Mouse (Mus musculus): ENCODE measurements at regions not wholly inside any gene's neighbourhood (a gene's known extent, or its start where the extent isn't known, plus 50 kb on each side); places are given as distances from the start of the nearest gene placed in this dataset.

DNA sequence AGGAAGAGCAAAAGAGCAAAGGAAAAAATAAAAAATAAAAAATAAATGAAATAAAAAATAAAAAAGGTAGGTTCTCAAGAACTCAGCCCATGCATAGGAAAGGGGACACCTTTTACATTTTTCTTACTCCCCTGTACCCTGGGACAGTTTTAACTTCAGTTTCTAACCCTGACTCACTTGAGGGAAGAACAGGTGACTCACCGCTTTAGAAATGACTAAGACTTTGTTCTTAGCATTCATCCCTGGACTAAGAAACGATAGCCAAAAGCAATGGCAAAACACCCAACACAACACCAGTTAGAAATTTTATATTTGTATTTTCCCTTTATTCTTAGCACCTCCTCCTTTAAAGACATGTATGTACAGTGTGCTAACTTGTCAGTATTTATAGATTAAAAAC, 161.5 kb upstream of the Samsn1 start:
- no peak for DNase-seq (ENCODE audit: low read depth)

DNA sequence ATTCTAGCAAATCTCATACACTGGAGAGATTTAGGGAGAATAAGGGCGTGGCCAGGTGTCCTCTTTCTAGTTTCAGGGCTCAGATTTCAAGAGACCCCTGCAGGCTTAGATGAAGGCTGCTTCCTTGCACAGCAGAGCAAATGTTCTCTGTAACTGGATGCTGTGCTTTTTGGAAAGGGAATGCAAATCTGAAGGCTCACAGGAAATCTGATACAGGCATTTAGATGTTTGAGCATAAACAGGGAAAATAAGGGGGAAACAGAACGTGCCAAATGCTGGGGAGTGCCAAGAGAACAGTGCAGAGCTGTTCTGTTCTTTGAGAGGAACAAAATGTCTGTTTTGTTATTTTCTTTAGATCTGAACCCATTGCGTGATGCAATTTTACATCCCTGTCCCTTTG, 161.0 kb upstream of the Samsn1 start:
- DNase-seq (ENCODE audit: low read depth): no peak

DNA sequence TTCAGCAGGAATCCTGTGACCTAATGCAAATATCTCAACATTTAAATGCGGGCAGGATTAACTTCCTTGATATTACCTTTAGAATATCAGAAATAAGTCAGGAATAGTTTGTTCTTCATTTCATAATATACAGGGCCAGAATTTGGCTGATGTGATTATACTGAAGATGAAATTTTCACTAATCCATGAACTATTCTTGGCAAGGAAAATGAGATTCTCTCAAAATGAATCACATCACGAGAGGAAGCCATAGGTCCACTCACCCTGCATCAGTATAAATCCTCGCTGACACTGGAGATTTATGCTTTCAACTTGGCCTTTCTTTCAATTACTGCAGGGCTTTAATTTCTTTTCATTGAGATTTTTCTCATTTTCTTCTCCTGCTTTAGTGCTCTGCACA, 159.5 kb upstream of the Samsn1 start:
- no peak for DNase-seq (ENCODE audit: low read depth)

DNA sequence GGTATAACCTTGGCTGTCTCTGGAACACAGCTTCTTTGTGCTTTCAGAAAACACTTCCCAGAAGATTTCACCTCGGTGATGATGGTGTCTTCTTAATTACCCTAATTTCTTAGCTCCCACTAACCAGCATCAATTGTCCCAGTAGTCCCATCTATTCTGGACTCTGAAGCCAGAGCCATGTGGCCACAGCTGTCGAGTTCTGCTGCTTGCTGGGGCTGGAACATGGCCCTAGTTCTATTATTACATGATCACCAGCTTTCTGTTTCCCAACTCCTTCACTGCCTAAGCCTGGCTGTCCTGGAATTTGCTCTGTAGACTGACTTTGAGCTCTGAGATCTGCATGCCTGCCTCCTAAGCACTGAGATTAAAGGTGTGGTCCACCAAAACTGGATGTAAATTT, 145.6 kb upstream of the Samsn1 start:
- no peak for DNase-seq (ENCODE audit: low read depth)

DNA sequence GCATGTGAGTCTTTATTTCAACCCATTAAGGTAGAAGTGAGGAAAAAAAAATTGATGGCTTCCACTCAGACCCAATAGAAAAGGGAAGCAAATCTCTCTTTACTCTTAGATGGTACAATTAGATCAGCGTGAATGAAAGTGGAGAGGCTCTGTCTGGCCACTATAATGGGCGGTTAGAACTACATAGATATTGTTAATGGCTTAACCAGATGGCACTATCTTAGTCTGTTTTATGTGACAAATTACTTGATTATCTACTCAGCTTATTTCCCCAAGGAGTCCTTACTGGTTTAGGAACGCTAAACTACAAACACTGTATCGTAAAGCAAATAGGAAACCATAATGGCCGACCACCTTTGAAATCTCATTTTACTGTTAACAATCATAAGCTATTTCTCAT, 138.8 kb upstream of the Samsn1 start:
- DNase-seq (ENCODE audit: low read depth): no peak

DNA sequence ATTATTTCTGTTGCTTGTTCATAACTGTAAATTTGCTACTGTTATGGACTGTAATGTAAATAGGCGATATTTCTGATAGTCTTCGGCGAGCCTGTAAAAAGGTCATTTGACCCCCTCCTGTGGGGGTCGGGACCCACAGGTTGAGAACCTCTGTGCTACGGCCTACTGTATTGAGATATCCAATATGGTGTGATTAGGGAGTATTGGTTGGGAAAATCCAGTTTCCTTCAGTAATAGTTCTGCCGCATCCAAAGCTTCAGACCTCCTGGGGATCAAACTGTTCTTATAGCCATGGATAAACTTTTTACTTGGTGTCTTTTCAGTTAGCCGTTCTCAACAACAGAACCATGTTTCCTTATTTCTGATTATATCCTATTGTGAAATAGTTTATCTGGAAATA, 136.5 kb upstream of the Samsn1 start:
- DNase-seq (ENCODE audit: low read depth): no peak

DNA sequence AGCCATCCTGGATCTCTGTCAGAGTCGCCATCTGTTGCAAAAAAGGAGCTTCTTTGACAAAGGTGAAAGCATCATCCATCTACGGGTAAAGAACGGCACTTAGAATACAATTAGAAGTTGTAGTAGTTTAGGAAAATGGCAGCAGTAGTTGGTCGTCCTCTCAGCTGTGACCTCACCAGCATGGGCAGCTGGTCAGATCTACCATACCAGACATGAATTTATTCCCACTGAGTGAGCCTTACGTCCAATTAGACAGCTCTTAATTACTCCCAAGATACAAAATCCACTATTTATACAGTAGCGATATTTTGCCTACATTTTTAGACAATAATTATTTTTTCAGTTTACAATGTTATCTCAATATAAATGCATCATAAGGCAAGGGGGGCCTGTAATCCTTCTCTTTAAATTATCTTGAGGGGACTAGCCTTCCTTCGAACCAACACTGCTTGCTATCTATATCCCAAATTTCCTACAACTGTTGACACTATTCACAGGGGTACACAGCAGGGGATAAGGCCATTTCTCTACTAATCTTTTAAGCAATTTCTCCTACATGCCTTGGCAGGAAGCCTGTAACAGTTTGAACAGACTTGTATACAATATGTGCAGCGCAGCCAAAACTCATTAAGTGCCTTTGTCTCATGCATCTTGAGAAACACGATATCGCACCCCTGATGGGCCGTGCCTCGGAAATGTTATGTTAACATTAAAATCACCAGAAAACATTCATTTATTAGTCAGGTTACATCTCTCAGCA, 131.9 kb upstream of the Samsn1 start:
- no peak for DNase-seq (ENCODE audit: low read depth)

DNA sequence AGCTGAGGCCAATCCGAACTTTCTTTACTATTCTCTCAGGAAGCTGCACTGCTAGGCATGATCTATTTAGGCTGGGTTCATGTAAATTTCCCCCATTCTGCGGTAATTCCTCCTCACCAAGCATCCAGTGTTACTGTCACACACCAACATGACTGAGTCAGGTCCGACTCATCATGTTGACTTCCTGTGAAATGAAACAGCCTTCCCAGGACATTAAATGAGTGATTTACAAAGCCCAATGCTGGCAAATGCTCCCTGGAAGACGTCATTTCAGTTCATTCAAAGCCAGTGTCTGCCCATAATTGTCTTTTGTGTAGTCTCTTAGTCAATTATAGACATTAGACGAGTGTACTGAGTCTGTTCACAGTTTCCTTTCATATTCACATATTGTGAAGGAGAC, 127.5 kb upstream of the Samsn1 start:
- DNase-seq (ENCODE audit: low read depth): no peak

DNA sequence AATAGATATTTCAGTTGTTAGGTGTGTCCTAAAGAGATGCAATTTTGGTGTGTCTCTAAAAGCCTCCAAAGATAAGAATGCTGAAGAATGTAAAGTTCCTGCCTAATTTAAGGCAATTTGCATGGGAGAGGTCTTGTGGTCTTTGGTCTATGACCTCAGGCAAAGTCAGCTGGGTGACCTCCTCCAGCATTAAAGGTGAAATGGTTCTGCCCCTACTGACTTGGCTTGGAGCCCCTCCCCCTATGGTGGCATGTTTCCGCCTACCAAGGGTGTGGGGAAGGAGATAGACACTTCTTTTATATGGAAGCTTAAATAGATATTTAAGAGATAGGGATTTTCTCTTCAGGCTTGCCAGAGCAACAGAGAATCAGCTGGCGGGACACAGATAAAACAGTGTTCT, 111.8 kb upstream of the Samsn1 start:
- peak; percentile 8 for DNase-seq (ENCODE audit: low read depth)

DNA sequence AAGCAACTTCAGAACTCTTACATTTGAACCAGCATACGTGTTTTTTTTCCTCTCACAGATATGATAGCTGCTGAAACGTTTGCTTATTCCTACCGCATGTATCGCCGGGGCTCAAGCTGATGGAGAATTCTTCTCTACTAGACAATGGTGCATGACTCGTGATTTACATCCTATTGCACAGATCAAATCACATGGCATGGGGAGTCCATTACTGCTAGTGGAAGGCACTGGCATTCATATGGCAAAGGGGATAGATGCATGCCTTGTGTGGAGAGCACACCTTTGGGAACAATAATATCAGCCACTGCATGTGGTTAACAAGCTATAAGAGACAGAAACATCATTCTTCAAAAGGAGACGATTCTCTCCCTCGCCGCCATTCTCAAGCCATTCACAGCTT, 108.4 kb upstream of the Samsn1 start:
- DNase-seq (ENCODE audit: low read depth): no peak

DNA sequence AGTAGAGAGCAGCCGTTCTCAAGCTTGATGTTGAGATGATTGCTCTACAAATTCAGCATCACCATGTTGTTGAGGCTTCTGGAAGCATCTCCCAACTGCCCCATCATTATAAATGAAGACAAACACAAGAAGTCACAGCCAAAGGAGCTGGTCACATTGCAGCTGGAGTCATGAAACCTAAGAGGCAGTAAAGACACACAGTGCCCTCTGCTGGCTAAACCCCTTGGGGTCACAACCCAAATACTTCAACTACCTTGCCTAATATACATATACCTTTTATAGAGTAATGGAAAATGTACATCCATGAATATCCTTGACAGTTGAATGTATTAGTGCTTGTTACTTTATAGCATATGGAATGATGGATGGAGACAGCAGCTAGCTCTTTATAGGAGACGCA, 107.9 kb upstream of the Samsn1 start:
- DNase-seq (ENCODE audit: low read depth): peak; percentile 55

DNA sequence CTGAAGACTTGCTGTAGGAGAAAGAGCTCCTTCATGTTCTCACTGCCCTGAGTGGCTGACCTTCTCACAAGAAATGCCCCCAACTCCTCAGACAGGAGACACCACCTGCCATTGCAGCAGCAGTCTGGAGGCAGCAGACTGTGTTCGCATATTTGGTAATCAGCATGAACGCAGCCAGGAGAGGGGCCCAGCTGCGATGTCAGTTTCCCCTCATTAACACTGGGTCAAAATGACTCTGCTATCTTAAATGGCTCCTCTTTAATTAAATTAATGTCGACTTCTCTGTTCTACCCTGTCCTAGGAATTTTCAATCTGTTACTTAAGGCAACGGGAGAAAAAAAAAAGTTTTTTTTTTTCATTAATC, 100.9 kb upstream of the Samsn1 start:
- peak; percentile 8 for DNase-seq (ENCODE audit: low read depth)

DNA sequence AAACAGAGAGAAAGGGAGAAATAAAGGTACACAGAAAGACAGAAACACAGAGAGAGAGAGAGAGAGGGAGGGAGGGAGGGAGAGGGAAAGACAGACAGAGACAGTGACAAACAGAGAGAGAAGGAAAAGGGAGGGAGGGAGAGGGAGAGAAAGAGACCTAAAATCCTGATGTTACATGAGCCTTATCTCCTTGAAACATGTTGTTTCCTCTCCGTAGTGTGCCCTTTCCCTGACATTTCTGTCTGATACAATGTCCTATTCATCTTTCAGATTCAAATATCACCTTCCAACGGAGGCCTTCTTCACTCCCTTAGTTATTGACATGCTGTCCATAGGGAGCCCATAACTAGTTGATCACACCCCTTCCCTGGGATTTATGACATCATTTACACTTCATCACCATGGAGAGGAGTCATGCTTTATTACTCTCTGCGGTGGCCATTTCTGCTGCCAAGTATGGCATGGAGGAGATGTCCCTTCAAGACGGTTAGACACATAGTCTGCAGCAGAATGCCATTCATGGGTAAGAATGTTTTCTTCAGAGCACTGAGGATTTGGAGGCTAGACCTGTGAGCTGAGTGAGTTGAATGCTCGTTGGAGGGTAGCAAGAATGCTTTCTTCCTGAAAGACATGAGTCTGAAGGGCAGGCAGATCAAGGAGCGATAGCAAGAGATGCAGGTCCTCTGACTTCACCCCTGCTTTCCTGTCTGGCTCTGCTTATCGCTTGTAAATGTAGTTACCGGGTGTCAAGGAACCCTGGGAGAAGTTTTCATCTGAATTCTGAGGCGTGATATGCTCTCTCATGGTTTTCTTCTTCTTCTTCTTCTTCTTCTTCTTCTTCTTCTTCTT, 100.3 kb upstream of the Samsn1 start:
- DNase-seq (ENCODE audit: low read depth): peak; percentile 7

DNA sequence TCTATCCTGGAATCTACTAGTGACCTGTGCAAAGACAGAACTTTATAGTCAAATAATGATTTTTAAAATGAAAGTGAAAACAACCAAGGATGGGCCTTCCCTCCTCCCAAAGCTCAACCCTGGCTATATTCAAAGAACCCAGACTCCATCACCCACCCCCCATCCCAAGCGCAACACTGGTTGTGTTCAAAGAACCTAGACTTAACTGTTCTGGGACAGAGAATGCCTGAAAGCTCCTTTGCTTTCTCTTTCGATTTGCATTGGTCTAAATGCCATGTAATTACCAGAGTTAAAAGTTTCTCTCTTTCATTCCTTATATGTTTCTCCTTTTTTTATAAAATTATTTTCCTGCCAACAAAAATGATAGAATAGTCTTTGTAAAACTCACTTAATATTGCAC, 98.6 kb upstream of the Samsn1 start:
- no peak for DNase-seq (ENCODE audit: low read depth)

DNA sequence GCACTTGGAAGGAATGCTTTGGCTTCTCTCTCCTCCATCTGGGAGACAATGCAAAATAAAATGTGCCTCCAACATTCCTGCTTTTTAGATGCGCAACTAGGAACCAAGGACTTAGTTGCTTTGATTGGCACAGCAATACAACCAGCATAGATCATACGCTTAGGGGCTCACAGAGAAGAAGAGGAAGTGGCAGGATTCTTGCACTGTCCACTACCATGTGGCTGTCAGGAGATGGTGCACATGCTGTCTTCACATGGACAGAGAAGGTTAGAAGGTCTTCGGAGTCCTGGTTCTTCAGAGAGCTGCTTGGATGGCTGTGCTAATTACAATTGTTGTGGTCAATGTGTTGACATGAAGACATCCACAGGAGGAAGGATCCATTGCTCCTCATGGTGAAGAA, 88.3 kb upstream of the Samsn1 start:
- no peak for DNase-seq (ENCODE audit: low read depth)

DNA sequence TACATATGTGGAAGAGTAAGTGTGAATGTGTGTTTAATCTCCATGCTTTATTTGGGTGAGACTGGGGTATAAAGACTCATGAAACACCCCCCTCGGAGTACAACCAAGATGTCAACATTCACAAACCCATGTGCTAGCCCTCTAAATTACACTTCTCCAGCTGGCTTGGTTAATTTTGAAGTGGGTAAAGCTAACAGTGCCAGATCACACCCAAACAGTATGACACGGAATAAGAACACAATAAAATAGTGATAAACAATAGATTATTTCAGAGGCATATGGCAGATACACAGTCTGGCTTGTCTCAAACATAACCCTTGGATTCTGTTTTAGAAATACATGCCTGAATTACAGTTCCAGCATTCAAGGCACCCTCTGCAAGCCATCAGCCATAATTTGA, 86.4 kb upstream of the Samsn1 start:
- DNase-seq (ENCODE audit: low read depth): no peak

DNA sequence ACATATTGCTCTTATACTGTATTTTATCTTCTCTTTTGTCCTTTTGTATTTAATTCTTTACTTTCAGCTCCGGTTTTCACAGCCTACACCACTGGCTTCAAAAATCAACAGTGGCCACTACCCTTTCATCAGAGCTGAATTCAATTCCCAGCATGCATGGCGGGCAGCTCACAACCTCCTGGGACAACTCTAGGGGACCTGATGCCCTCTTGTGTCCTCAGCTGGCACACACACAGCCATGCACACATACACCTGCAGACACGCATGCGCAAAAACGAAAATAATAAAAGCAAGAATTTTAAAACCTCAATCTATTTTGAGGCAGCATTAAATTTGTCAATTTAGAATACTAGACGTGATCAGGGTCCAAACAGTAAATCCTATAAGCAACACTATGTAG, 82.6 kb upstream of the Samsn1 start:
- DNase-seq (ENCODE audit: low read depth): no peak

DNA sequence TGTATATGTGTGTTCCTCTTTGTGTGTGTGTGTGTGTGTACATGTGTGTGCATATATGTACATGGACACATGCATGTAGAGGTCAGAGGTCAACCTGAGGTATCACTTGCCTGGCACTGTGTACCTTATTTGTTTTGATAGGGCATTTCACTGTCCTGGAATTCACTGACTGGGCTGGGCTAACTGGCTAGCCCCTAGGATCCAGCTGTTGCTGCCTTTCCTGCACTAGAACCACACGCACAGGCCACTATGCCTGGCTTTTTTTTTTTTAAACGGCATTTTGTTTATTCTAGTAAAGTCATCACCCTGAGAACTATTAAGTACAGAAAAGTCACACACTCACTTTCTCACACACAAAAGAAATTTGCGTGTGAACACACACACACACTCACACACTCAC, 79.7 kb upstream of the Samsn1 start:
- no peak for DNase-seq (ENCODE audit: low read depth)

DNA sequence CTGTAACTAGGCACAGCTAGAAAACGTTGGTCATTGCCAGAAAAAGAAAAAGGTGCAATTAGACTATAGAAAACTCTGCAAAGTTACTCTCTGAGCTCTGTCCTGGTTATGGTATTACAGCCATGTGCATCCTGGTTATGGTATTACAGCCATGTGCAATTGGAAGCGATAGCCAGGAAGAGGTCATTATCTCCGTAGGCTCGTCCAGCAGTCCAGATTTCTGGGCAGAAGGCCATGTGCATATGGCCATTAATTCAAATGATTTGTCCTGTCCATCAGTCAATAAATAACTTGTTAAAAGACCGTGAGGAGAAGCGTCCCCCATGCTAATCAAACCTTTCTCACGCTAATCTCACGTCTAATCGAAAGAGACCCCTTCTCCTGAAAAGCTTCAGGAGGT, 75.7 kb upstream of the Samsn1 start:
- DNase-seq (ENCODE audit: low read depth): no peak

DNA sequence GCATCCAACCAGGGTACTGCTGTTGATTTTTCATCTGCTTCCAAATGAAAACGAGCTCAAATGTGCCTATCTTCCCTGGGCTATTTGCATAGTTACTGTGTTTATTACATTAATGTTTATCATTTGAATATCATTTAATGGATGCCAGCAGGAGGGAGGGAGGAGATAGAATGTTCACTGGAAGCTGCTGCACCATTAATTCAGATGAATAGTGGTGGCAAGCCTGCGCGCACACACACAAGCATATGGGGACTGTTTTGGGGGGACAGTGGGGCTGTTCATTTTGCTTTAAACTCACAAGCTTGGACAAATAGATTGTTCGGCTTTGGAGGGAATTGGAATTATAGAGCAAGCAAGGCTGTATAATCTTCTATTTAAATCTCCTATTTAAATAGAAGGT, 74.3 kb upstream of the Samsn1 start:
- no peak for DNase-seq (ENCODE audit: low read depth)

DNA sequence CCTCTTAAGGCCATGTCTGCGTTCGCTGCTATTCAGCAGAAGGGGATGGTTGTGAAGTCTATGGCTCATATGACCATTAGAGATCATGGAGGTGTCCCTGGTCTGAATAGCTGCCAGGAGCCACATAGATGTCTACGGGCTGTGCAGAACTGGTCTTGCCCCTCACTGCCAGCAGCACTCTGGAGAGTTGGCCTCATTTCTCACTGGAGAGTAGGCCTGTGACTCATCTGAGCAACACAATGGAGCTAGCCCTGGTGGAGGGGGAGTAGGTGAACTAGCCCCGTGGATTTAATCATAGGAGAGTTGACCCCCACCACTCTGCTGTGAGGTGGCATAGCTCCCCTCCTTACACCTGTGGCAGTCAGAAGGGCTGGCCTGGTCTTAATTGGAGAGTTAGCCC, 63.3 kb upstream of the Samsn1 start:
- DNase-seq (ENCODE audit: low read depth): no peak

DNA sequence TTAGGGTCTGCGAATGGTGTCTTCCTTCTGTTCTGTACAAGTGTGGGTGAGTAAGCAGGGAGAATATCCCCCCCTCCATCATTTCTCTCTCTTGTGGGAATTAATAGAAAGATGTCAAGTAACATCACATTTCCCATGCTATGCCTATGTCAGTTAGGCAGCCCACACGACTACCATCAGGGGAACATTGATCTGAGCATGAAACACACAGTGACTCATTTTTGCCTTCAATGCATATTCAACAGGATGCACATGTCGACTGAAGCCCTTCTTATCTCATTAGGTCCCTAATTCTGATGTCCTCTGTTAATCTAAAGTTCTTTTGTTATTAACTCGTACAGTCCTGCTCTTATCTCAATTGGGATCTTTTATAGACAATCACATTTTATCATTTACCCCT, 60.4 kb upstream of the Samsn1 start:
- DNase-seq (ENCODE audit: low read depth): no peak

DNA sequence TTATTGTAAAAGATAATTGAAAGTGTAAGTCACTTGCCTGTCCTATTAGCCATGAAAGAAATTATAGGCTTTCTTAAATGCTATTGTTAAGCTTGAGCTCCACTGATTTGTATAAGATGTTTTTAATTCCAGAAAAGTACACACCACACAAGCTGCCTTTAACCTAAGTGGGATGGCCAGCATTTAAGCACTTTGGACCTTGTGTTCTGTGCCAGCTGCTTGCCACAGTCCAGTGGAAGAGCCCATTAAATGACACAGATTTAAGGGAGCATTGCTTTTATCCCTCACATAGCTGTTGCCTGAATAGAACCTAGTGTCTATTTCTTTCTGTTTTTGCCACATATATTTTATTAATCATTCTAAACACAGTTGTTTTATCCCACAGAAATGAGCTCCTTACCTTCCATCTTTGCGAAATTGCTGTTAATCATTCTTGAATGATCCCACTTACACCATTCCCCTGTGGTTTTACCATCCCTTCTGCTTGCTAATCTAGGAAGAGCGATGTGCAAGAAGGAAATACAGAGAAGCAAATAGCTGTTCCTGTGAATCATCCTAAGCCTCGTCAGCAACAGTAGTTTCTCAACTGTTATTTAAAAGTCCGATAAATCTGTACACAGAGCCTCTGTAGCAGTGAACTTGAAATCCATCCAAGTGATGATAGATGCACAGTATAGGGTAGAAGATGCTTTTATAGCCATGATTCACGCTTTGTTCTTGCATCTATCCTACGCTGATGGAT, 57.9 kb upstream of the Samsn1 start:
- no peak for DNase-seq (ENCODE audit: low read depth)

All from c-Kit-positive CD71-positive TER-119-negative erythroid progenitor cells, embryonic 14.5 days (primary cell).